Comparison of ENCODE assay signal across 8 mouse cellular contexts in genomic region chr14:21053586-21053985, GRCm38 (mm10). TPM values are rescaled to one million over a fixed set of nuclear protein-coding genes. Genes with fewer than 3 reads are reported as not detected.
DNase-seq lines count a peak whose midpoint lies in the region; ATAC-seq lines count a peak whose summit lies in the region.

No protein-coding gene starts in this region.

- peaks cover 6% of the 10 kb centered on the region; the same call in 1 of the 2 replicates for H3K9me3 ChIP-seq in embryonic facial prominence, embryonic 10.5 days
- H3K9me3 ChIP-seq in intestine, embryonic 16.5 days (ENCODE audit: control insufficient read depth, low read length) = 0 out of 2 replicates have a peak, but pooled peaks cover 2% of the 10 kb centered on the region
- H3K9me3 ChIP-seq in midbrain, embryonic 12.5 days = no peaks in the 10 kb centered on the region

- H3K36me3 ChIP-seq in embryonic facial prominence, embryonic 10.5 days (replicated peaks) = peaks cover 19% of the 10 kb centered on the region
- H3K36me3 ChIP-seq in intestine, embryonic 16.5 days (ENCODE audit: control insufficient read depth, insufficient read depth, low read length) = no peaks in the 10 kb centered on the region
- H3K36me3 ChIP-seq in midbrain, embryonic 12.5 days = no peaks in the 10 kb centered on the region

- H3K27me3 ChIP-seq in embryonic facial prominence, embryonic 10.5 days (replicated peaks; ENCODE audit: low read depth, poor library complexity, severe bottlenecking) = no peaks in the 10 kb centered on the region
- H3K27me3 ChIP-seq in intestine, embryonic 16.5 days (replicated peaks; ENCODE audit: control insufficient read depth, insufficient read depth, low read length) = no peaks in the 10 kb centered on the region
- no peaks in the 10 kb centered on the region for H3K27me3 ChIP-seq in midbrain, embryonic 12.5 days

- no peak for ATAC-seq in intestine, embryonic 16.5 days
- no peak for ATAC-seq in midbrain, embryonic 12.5 days (ENCODE audit: low FRiP score, low read depth)
- no peak for ATAC-seq in granulocyte monocyte progenitor cell, adult 5-6 weeks (replicated peaks; ENCODE audit: poor library complexity, severe bottlenecking)

- H3K9ac ChIP-seq in intestine, embryonic 16.5 days (ENCODE audit: low read depth, low read length) = no peak overlapping the region
- H3K9ac ChIP-seq in midbrain, embryonic 12.5 days (replicated peaks) = no peak overlapping the region

- peak overlapping the region; percentile 89 for H3K4me2 ChIP-seq in intestine, embryonic 16.5 days (ENCODE audit: low read depth, low read length)
- H3K4me2 ChIP-seq in midbrain, embryonic 12.5 days (replicated peaks) = peak overlapping the region; percentile 79; the same call in 1 of the 2 replicates

- WGBS in embryonic facial prominence, embryonic 10.5 days = 49% methylated on average over 7 of the region's 7 CpGs
- WGBS in intestine, embryonic 16.5 days = 51% methylated on average over 7 of the region's 7 CpGs
- WGBS in midbrain, embryonic 12.5 days = 55% methylated on average over 7 of the region's 7 CpGs

- peak; percentile 57 for DNase-seq in kidney, adult 11 months
- DNase-seq in kidney, postnatal 4 days = no peak
- DNase-seq in embryonic facial prominence, embryonic 10.5 days (ENCODE audit: low spot score) = no peak
- no peak for DNase-seq in yolk sac, embryonic 10.5 days (ENCODE audit: low spot score)
- no peak for DNase-seq in thymus, postnatal 14 days

- H3K4me1 ChIP-seq in embryonic facial prominence, embryonic 10.5 days = peaks cover 20% of the 10 kb centered on the region; the same call in 1 of the 2 replicates
- H3K4me1 ChIP-seq in intestine, embryonic 16.5 days (ENCODE audit: control insufficient read depth, insufficient read depth, low read length) = peaks cover 5% of the 10 kb centered on the region; the same call in 1 of the 2 replicates
- peaks cover 17% of the 10 kb centered on the region for H3K4me1 ChIP-seq in midbrain, embryonic 12.5 days

- H3K4me3 ChIP-seq in embryonic facial prominence, embryonic 10.5 days = peak overlapping the region; percentile 85
- peak overlapping the region; percentile 90 for H3K4me3 ChIP-seq in intestine, embryonic 16.5 days (ENCODE audit: low read length)
- H3K4me3 ChIP-seq in midbrain, embryonic 12.5 days = no peak overlapping the region

- no peak overlapping the region for H3K27ac ChIP-seq in embryonic facial prominence, embryonic 10.5 days (replicated peaks)
- H3K27ac ChIP-seq in intestine, embryonic 16.5 days (ENCODE audit: low read length) = no peak overlapping the region
- no peak overlapping the region for H3K27ac ChIP-seq in midbrain, embryonic 12.5 days (replicated peaks)

RNA-seq across cellular contexts. Expression of gene Adk, which starts 1.2 kb away (rescaled TPM):
- 171 and 175 TPM in 2 replicates for polyA plus RNA-seq in embryonic facial prominence, embryonic 10.5 days (2016; fragmentation: Nextera tagmentation; extraction: Ambion mirVana)
- polyA plus RNA-seq in intestine, embryonic 16.5 days (2015; fragmentation: Nextera tagmentation; extraction: Ambion mirVana) = 244 and 262 TPM in 2 replicates
- polyA plus RNA-seq in midbrain, embryonic 12.5 days (2016; fragmentation: Nextera tagmentation; extraction: Ambion mirVana) = 84.3 and 84.7 TPM in 2 replicates
- 69.1 and 73.1 TPM in 2 replicates for total RNA-seq in granulocyte monocyte progenitor cell, adult 5-6 weeks (2014; fragmentation: Nextera tagmentation)
- 96.7 and 125 TPM in 2 replicates for total RNA-seq in granulocyte monocyte progenitor cell, adult 5-6 weeks (2017)

RNA-seq across cellular contexts. Expression of gene Ap3m1, which starts 1.3 kb away (rescaled TPM):
- 84.8 and 87.7 TPM in 2 replicates for polyA plus RNA-seq in embryonic facial prominence, embryonic 10.5 days (2016; fragmentation: Nextera tagmentation; extraction: Ambion mirVana)
- 82.1 and 93.0 TPM in 2 replicates for polyA plus RNA-seq in intestine, embryonic 16.5 days (2015; fragmentation: Nextera tagmentation; extraction: Ambion mirVana)
- polyA plus RNA-seq in midbrain, embryonic 12.5 days (2016; fragmentation: Nextera tagmentation; extraction: Ambion mirVana) = 121 TPM in 2 replicates
- total RNA-seq in granulocyte monocyte progenitor cell, adult 5-6 weeks (2014; fragmentation: Nextera tagmentation) = 54.1 and 71.7 TPM in 2 replicates
- total RNA-seq in granulocyte monocyte progenitor cell, adult 5-6 weeks (2017) = 66.0 and 83.4 TPM in 2 replicates
